Mouse (Mus musculus) liver, embryonic 14.5 days (tissue): ENCODE measurements around the gene Fcer1g. TPM values are rescaled to one million over a fixed set of nuclear protein-coding genes. Genes with fewer than 3 reads are reported as not detected.

Experiments used
- ATAC-seq: fragments of 200-750 bp; cut with Nextera tagmentation; 2 replicates; pipeline ENCODE4 v1.8.0; 2017; ENCODE audit warnings: moderate number of reproducible peaks, mild to moderate bottlenecking, moderate library complexity; ENCODE audit not compliant: insufficient read depth
- DNase-seq, 3 experiments: peaks; one replicate each; pipeline ENCODE4 v3.0.0-alpha.2; 2012 to 2013; ENCODE audit warnings: low read depth in 3 of 3, low spot score in 3 of 3
- H3K27ac ChIP-seq: fragments of 300-500 bp; sonication (generic); 2 replicates; pipeline ENCODE4 v1.5.1; 2014; ENCODE audit warnings: moderate library complexity, mild to moderate bottlenecking, control low read depth, inconsistent platforms
- H3K27me3 ChIP-seq: fragments of 300-500 bp; sonication (generic); 2 replicates; pipeline ENCODE4 v1.6.1; 2014; ENCODE audit warnings: mild to moderate bottlenecking, low read length, moderate library complexity; ENCODE audit not compliant: control insufficient read depth, insufficient read depth
- H3K36me3 ChIP-seq: fragments of 300-500 bp; sonication (generic); replicated peaks from 2 replicates; pipeline ENCODE4 v1.6.1; 2014; ENCODE audit warnings: low read depth; ENCODE audit not compliant: control insufficient read depth, insufficient read depth
- H3K4me1 ChIP-seq, 2 experiments: fragments of 200-500 bp in 1 of 2; fragments of 300-500 bp in 1 of 2; sonication (generic) in 1 of 2; replicated peaks; 2 replicates each; pipeline ENCODE4 v1.6.1; 2012 to 2014; ENCODE audit warnings: antibody characterized with exemption in 1 of 2, inconsistent platforms in 1 of 2, low read length in 1 of 2; ENCODE audit not compliant: control insufficient read depth in 2 of 2, insufficient read depth in 2 of 2
- H3K4me2 ChIP-seq: fragments of 300-500 bp; sonication (generic); 2 replicates; pipeline ENCODE4 v1.6.1; 2014; ENCODE audit warnings: low read depth, mild to moderate bottlenecking, control low read depth, moderate library complexity
- H3K4me3 ChIP-seq, 2 experiments: fragments of 200-500 bp in 1 of 2; fragments of 300-500 bp in 1 of 2; sonication (generic) in 1 of 2; 2 replicates each; pipeline ENCODE4 v1.5.1; 2012 to 2014; ENCODE audit warnings: low read depth in 2 of 2, low read length in 2 of 2, mild to moderate bottlenecking in 2 of 2, control low read depth in 1 of 2, inconsistent platforms in 1 of 2, moderate library complexity in 1 of 2; ENCODE audit not compliant: insufficient read depth in 1 of 2
- H3K9ac ChIP-seq: fragments of 300-500 bp; sonication (generic); replicated peaks from 2 replicates; pipeline ENCODE4 v1.6.1; 2014; ENCODE audit warnings: mild to moderate bottlenecking, control low read depth, moderate library complexity
- H3K9me3 ChIP-seq: fragments of 300-500 bp; sonication (generic); 2 replicates; pipeline ENCODE4 v1.6.1; 2016; ENCODE audit warnings: low read length, mixed read lengths; ENCODE audit not compliant: control insufficient read depth
- CTCF ChIP-seq: IDR thresholded peaks from 2 replicates; pipeline ENCODE4 v1.5.1; 2016; ENCODE audit warnings: antibody characterized with exemption, low read depth, control low read depth
- EP300 ChIP-seq: IDR thresholded peaks from 2 replicates; pipeline ENCODE4 v1.6.1; 2016; ENCODE audit warnings: antibody characterized with exemption, low read depth
- WGBS: fragments of 180-500 bp; shearing (Covaris S2); extraction: QIAGEN DNeasy Blood & Tissue Kit; methylation state at CpG from one replicate; pipeline ENCODE4 v1.1.7; 2014; ENCODE audit not compliant: insufficient replicate concordance; 5-methylcytosine and 5-hydroxymethylcytosine counted together
- polyA plus RNA-seq, 2 experiments: library from polyadenylated mRNA; depleted of rRNA in 1 of 2; stranded (reverse) in 1 of 2; unstranded in 1 of 2; fragments of >200 nt; fragmentation: Nextera tagmentation in 1 of 2; extraction: Ambion mirVana in 1 of 2; gene quantifications; 2 replicates each; pipeline versions ENCODE4 v1.2.1 to v1.2.3; 2012 to 2014

The Fcer1g gene
- polyA plus RNA-seq, 2 experiments, result 50.1 to 104 TPM

DNA sequence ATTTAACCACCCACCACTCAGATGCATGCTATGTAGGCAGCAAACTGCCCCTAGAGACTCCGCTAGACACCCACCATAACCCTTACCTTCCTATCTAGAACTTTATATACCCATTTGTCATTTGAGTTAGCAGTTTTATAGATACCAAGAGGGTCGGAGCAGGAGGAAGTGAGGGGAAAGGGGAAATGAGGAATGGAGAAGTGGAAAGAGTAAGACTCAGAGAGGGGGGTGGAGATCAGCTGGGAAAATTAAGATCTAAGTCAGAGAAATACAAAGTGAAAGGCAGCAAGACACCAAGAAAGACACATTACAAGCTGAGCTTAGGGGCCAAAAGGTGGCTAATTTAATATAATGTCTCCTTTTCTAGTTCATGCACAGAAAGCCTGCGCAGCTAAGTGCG is 373 bp upstream of the Fcer1g start:
- 66% methylated on average over 4 of the region's 4 CpGs for WGBS
- peaks cover 39% of the 10 kb centered on the region for H3K36me3 ChIP-seq
- no peak for DNase-seq
- H3K27ac ChIP-seq, result no peak overlapping the region
- H3K9ac ChIP-seq, result no peak overlapping the region
- no peak overlapping the region for H3K4me3 ChIP-seq
- H3K4me2 ChIP-seq, result no peak overlapping the region; the same call in 1 of the 2 replicates
- no peak for TF ChIP-seq EP300
- TF ChIP-seq CTCF, result no peak
- H3K27me3 ChIP-seq, result no peaks in the 10 kb centered on the region
- no peaks in the 10 kb centered on the region for H3K9me3 ChIP-seq
- peaks cover 12 to 24% of the 10 kb centered on the region in 2 experiments for H3K4me1 ChIP-seq
- ATAC-seq, result no peak

DNA sequence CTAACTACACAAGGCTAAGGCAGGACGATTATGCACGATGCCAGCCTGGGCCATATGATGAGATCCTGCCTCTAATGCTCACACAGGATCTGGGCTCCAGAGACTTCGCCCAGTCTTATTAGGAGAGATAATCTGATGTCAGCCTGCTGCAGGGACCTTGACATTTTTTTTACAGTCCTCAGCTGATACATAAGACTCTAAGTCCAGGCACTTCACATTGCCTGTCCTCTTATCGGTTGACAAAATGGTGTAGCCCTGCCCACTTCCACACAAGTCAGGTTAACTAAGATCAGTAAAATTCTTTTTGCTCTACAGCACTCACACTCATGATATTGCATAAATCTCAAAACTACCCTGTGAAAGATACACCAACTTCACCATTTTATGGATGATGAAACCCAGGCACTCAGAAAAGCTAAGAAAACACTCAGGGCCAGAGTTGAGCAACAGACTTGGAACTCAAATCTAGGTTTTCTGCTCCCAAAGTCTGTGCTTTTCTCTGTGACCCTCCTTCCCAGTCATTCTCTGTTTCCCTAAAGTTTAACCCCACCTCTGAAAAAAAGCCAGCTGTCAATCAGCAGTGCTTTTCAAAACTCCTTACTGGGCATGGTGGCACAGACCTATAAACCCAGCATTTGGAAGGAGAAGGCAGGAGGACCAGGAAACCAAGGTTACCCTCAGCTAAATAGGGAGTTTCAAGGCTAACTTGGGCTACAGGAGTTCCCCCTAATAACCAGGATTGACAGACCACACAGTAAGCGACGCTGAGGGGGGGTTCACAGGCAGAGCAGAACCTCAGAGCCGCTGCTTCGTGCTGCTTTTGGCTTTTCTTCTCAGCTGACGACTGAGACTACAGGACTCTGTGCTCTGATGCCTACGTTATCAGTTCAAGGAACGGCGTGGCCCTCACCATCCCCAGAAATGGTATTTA is 1.1 kb downstream of the Fcer1g start:
- Histone ChIP-seq H3K9ac (0 out of 2 replicates have a peak overlapping the region, but pooled peaks have one; percentile 13), H3K4me3 (peak overlapping the region; percentile 25 to 42; a peak in 3 of 4 replicates), H3K4me1 (peaks cover 12 to 24% of the 10 kb centered on the region in 2 experiments), H3K9me3 (no peaks in the 10 kb centered on the region), H3K36me3 (peaks cover 26% of the 10 kb centered on the region), H3K27me3 (no peaks in the 10 kb centered on the region), H3K27ac (peak overlapping the region; percentile 23), H3K4me2 (peak overlapping the region; percentile 45)
- WGBS, result 21% methylated on average over 12 of the region's 12 CpGs
- no peak for TF ChIP-seq EP300
- TF ChIP-seq CTCF, result no peak
- peak in 1 of 3 experiments; percentile 20 for DNase-seq
- peak; percentile 65 for ATAC-seq

DNA sequence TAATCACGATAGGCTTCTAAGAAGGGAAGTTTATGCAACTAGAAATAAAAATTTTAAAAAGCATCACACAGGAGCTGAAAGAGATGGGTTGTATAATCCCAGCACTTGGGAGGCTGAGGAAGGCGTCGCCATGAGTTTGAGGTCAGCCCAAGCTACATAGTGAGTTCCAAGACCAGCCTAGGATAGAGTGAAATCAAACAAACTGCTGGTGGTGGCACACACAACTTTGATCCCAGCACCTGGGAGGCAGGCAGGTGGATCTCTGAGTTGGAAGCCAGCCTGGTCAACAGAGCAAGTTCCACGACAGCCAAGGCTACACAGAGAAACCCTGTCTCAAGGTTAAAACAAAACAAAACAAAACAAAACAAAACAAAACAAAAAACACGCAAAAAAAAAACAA is 1.8 kb downstream of the Fcer1g start:
- Histone ChIP-seq H3K27me3 (no peaks in the 10 kb centered on the region), H3K4me2 (peak overlapping the region; percentile 45), H3K9me3 (no peaks in the 10 kb centered on the region), H3K4me3 (peak overlapping the region in 1 of 2 experiments; percentile 20; a peak in 1 of 4 replicates), H3K27ac (no peak overlapping the region), H3K36me3 (peaks cover 19% of the 10 kb centered on the region), H3K4me1 (peaks cover 12 to 24% of the 10 kb centered on the region in 2 experiments), H3K9ac (no peak overlapping the region)
- 43% methylated on average over 5 of the region's 5 CpGs for WGBS
- DNase-seq (no peak), ATAC-seq (no peak)
- no peak for TF ChIP-seq CTCF

DNA sequence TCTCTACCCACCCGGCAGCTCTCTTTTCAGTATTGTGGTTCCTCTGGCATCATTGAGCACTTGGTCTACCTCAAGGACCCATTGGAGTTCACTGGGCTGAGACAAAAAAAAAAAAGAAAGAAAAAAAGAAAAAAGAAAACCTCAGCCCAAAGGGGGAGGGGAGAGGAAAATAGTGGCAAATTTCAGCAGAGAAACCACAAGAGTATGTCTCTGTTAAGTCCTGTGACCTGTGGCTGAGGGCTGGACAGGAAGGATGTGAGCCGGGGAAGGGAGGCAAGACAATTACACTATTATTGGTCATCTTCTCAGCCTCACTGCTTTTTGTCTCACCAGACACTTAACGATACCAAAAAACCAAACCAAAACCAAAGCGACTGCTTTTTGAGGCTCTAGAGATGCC is 2.3 kb downstream of the Fcer1g start:
- Histone ChIP-seq H3K9me3 (no peaks in the 10 kb centered on the region), H3K27ac (no peak overlapping the region), H3K4me2 (no peak overlapping the region; the same call in 1 of the 2 replicates), H3K4me3 (no peak overlapping the region), H3K27me3 (no peaks in the 10 kb centered on the region), H3K36me3 (peaks cover 14% of the 10 kb centered on the region), H3K4me1 (peaks cover 12 to 24% of the 10 kb centered on the region in 2 experiments), H3K9ac (no peak overlapping the region)
- ATAC-seq, result no peak
- TF ChIP-seq EP300 (no peak), CTCF (no peak)
- DNase-seq, result no peak
- WGBS, result 24% methylated on average over 4 of the region's 4 CpGs

DNA sequence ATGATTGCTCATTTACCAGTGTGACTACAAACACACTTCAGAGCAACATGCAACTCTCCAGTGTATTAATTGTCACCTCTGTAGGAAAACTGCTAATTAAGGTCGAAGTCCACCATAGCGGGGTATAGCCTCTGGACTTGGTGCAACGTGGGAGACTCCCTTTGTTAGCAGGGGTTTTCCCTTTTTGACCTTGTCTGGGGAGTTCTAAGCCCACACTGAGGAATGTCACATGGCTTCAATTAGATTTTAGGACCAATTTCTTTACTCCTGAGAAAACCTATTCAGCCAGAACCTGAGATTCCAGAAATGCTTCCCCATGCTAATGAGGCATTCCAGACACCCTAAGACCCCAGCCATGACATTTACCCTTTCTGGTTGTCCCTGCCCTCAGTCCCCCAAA is 4.0 kb downstream of the Fcer1g start:
- Histone ChIP-seq H3K9ac (no peak overlapping the region), H3K36me3 (peaks cover 2% of the 10 kb centered on the region), H3K27me3 (no peaks in the 10 kb centered on the region), H3K4me3 (no peak overlapping the region), H3K27ac (no peak overlapping the region), H3K9me3 (no peaks in the 10 kb centered on the region), H3K4me2 (no peak overlapping the region), H3K4me1 (peaks cover 12 to 24% of the 10 kb centered on the region in 2 experiments)
- ATAC-seq (no peak), DNase-seq (no peak)
- TF ChIP-seq EP300 (no peak), CTCF (no peak)
- WGBS, result 68% methylated on average over 3 of the region's 3 CpGs
